Mouse (Mus musculus): ENCODE measurements around the gene Cyp51. TPM values are rescaled to one million over a fixed set of nuclear protein-coding genes. Genes with fewer than 3 reads are reported as not detected.

Gene Cyp51
- 54.2 TPM for polyA plus RNA-seq (2017; shearing (Covaris generic))

GRCm38 (mm10) chr5:4104341-4105040 is at the start of gene Cyp51:
TSS of gene Cyp51 (minus strand) at chr5:4104746.

Other genes with a start within 250 kb of the Cyp51 start
- 6.7 TPM for gene Mterf1a, start 210.8 kb downstream of the Cyp51 start, polyA plus RNA-seq (2017; shearing (Covaris generic))
- 110 TPM for gene Akap9, start 176.7 kb downstream of the Cyp51 start, polyA plus RNA-seq (2017; shearing (Covaris generic))
- 3.4 TPM for gene Mterf1b, start 87.6 kb upstream of the Cyp51 start, polyA plus RNA-seq (2017; shearing (Covaris generic))